Comparison of ENCODE assay signal across 8 mouse cellular contexts in the genomic region with DNA sequence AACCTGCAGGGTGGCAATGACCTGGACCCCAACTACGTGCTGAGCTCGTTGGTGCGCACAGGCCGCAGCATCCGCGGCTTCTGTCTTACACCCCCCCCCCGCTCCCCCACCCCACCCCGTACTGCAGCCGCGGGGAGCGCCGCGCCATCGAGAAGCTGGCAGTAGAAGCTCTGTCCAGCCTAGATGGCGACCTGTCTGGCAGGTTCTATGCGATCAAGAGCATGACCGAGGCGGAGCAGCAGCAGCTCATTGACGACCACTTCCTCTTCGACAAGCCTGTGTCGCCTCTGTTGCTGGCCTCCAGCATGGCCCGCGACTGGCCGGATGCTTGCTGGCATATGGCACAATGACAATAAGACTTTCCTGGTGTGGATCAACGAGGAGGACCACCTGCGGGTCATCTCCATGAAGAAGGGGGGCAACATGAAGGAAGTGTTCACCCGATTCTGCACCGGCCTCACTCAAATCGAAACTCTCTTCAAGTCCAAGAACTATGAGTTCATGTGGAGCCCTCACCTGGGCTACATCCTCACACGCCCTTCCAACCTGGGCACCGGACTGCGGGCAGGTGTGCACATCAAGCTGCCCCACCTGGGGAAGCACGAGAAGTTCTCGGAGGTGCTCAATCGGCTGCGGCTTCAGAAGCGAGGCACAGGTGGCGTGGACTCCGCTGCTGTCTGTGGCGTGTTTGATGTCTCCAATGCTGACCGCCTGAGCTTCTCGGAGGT. TPM values are rescaled to one million over a fixed set of nuclear protein-coding genes. Genes with fewer than 3 reads are reported as not detected.
DNase-seq lines count a peak whose midpoint lies in the region; ATAC-seq and TF ChIP-seq lines count a peak whose summit lies in the region.

No protein-coding gene starts in this region.

- WGBS in hindbrain, embryonic 16.5 days: 43% methylated on average over 32 of the region's 42 CpGs
- WGBS in lung, embryonic 15.5 days: 20% methylated on average over 36 of the region's 42 CpGs
- 42% methylated on average over 42 of the region's 42 CpGs for WGBS in olfactory bulb, adult 2 months

- no peak for TF ChIP-seq POLR2A in olfactory bulb, adult 2 months (IDR thresholded peaks at IDR 0.05; ENCODE audit: insufficient read depth, low read depth, low read length)

- no peaks in the 10 kb centered on the region; the same call in 1 of the 2 replicates for H3K27me3 ChIP-seq in hindbrain, embryonic 16.5 days (replicated peaks; ENCODE audit: control insufficient read depth, insufficient read depth, low read length)
- peaks cover 16% of the 10 kb centered on the region for H3K27me3 ChIP-seq in lung, embryonic 15.5 days

- no peak for TF ChIP-seq CTCF in olfactory bulb, adult 2 months (IDR thresholded peaks at IDR 0.05; ENCODE audit: insufficient read depth, low read depth, low read length)

- H3K9me3 ChIP-seq in hindbrain, embryonic 16.5 days (ENCODE audit: control insufficient read depth, low read length): no peaks in the 10 kb centered on the region; the same call in 1 of the 2 replicates
- H3K9me3 ChIP-seq in lung, embryonic 15.5 days: no peaks in the 10 kb centered on the region

- peak; percentile 83 for ATAC-seq in common myeloid progenitor, adult 5-6 weeks (replicated peaks; ENCODE audit: low read depth, poor library complexity, severe bottlenecking)
- 0 out of 2 replicates have a peak, but pooled peaks have one; percentile 37 for ATAC-seq in hindbrain, embryonic 16.5 days
- ATAC-seq in lung, embryonic 15.5 days (ENCODE audit: borderline replicate concordance, extremely low read depth, low FRiP score, low TSS enrichment): peak; percentile 52; the same call in 1 of the 2 replicates

- H3K4me3 ChIP-seq in hindbrain, embryonic 16.5 days (ENCODE audit: low read length): peak overlapping the region; percentile 27
- peak overlapping the region; percentile 40 for H3K4me3 ChIP-seq in lung, embryonic 15.5 days
- H3K4me3 ChIP-seq in olfactory bulb, adult 2 months (ENCODE audit: insufficient read depth, low read depth, low read length): peak overlapping the region; percentile 26

- peaks cover 3% of the 10 kb centered on the region; the same call in 1 of the 2 replicates for H3K4me1 ChIP-seq in hindbrain, embryonic 16.5 days (ENCODE audit: control insufficient read depth, insufficient read depth, low read depth, low read length)
- peaks cover 8% of the 10 kb centered on the region; the same call in 1 of the 2 replicates for H3K4me1 ChIP-seq in lung, embryonic 15.5 days
- H3K4me1 ChIP-seq in olfactory bulb, adult 2 months (ENCODE audit: control insufficient read depth, insufficient read depth, low read length): peaks cover 7% of the 10 kb centered on the region; the same call in 1 of the 2 replicates

- DNase-seq in cerebellum, postnatal 10 days: peak; percentile 14 to 19
- no peak for DNase-seq in cerebellum, adult 11 months
- no peak for DNase-seq in urinary bladder, postnatal 4 days (ENCODE audit: low spot score in 2 of 2)
- no peak for DNase-seq in layer of hippocampus, adult 18-20 months (ENCODE audit: low spot score in 2 of 2)

- peak overlapping the region; percentile 51 for H3K4me2 ChIP-seq in hindbrain, embryonic 16.5 days (ENCODE audit: low read length)
- peak overlapping the region; percentile 75 for H3K4me2 ChIP-seq in lung, embryonic 15.5 days

- H3K36me3 ChIP-seq in hindbrain, embryonic 16.5 days (ENCODE audit: control insufficient read depth, insufficient read depth, low read length): no peaks in the 10 kb centered on the region
- no peaks in the 10 kb centered on the region for H3K36me3 ChIP-seq in lung, embryonic 15.5 days

- no peak overlapping the region for H3K9ac ChIP-seq in hindbrain, embryonic 16.5 days (ENCODE audit: low read depth, low read length)
- peak overlapping the region; percentile 27; the same call in 1 of the 2 replicates for H3K9ac ChIP-seq in lung, embryonic 15.5 days

- no peak overlapping the region for H3K27ac ChIP-seq in hindbrain, embryonic 16.5 days (ENCODE audit: low read depth, low read length)
- H3K27ac ChIP-seq in lung, embryonic 15.5 days: no peak overlapping the region
- no peak overlapping the region for H3K27ac ChIP-seq in olfactory bulb, adult 2 months (ENCODE audit: insufficient read depth, low read depth, low read length)

RNA-seq across cellular contexts. Expression of gene Cd80, which starts 28.4 kb away (rescaled TPM):
- total RNA-seq in common myeloid progenitor, adult 5-6 weeks (2017): 0.27 TPM in 1 of 2 replicates, not detected in the other
- 0.30 and 0.60 TPM in 2 replicates for polyA plus RNA-seq in hindbrain, embryonic 16.5 days (2015; fragmentation: Nextera tagmentation; extraction: Ambion mirVana)
- polyA plus RNA-seq in lung, embryonic 15.5 days (2015; fragmentation: Nextera tagmentation; extraction: Ambion mirVana): 0.29 and 0.39 TPM in 2 replicates
- polyA plus RNA-seq in olfactory bulb, adult 2 months (2012; ENCODE audit: insufficient read depth, insufficient read length, low replicate concordance, missing spikeins): not detected in 2 replicates
- total RNA-seq in layer of hippocampus, adult 18-20 months (2021): under 1 TPM; 0.46 to 0.50 TPM

RNA-seq across cellular contexts. Expression of gene Adprh, which starts 31.2 kb away (rescaled TPM):
- total RNA-seq in common myeloid progenitor, adult 5-6 weeks (2017): 13.7 and 17.3 TPM in 2 replicates
- polyA plus RNA-seq in hindbrain, embryonic 16.5 days (2015; fragmentation: Nextera tagmentation; extraction: Ambion mirVana): 159 and 165 TPM in 2 replicates
- 91.7 and 93.7 TPM in 2 replicates for polyA plus RNA-seq in lung, embryonic 15.5 days (2015; fragmentation: Nextera tagmentation; extraction: Ambion mirVana)
- polyA plus RNA-seq in olfactory bulb, adult 2 months (2012; ENCODE audit: insufficient read depth, insufficient read length, low replicate concordance, missing spikeins): not detected in 2 replicates
- 10 to 100 TPM; 57.1 to 57.6 TPM for total RNA-seq in layer of hippocampus, adult 18-20 months (2021)

RNA-seq across cellular contexts. Expression of gene Timmdc1, which starts 38.7 kb away (rescaled TPM):
- total RNA-seq in common myeloid progenitor, adult 5-6 weeks (2017): 42.0 and 63.9 TPM in 2 replicates
- 28.0 and 32.8 TPM in 2 replicates for polyA plus RNA-seq in hindbrain, embryonic 16.5 days (2015; fragmentation: Nextera tagmentation; extraction: Ambion mirVana)
- 23.4 and 23.5 TPM in 2 replicates for polyA plus RNA-seq in lung, embryonic 15.5 days (2015; fragmentation: Nextera tagmentation; extraction: Ambion mirVana)
- not detected in 2 replicates for polyA plus RNA-seq in olfactory bulb, adult 2 months (2012; ENCODE audit: insufficient read depth, insufficient read length, low replicate concordance, missing spikeins)
- total RNA-seq in layer of hippocampus, adult 18-20 months (2021): 10 to 100 TPM; 29.1 to 29.5 TPM

RNA-seq across cellular contexts. Expression of gene Pla1a, which starts 50.8 kb away (rescaled TPM):
- not detected in 2 replicates for total RNA-seq in common myeloid progenitor, adult 5-6 weeks (2017)
- polyA plus RNA-seq in hindbrain, embryonic 16.5 days (2015; fragmentation: Nextera tagmentation; extraction: Ambion mirVana): 0.81 and 0.84 TPM in 2 replicates
- polyA plus RNA-seq in lung, embryonic 15.5 days (2015; fragmentation: Nextera tagmentation; extraction: Ambion mirVana): 0.66 and 0.74 TPM in 2 replicates
- polyA plus RNA-seq in olfactory bulb, adult 2 months (2012; ENCODE audit: insufficient read depth, insufficient read length, low replicate concordance, missing spikeins): not detected in 2 replicates
- total RNA-seq in layer of hippocampus, adult 18-20 months (2021): 1 to 10 TPM in 1 of 2 experiments, under 1 TPM in 1; 0.61 to 1.1 TPM

Comparison
In these comparisons a context has a peak if more than half of its experiments do, and no peak if none do; other contexts are left out.
1. DNase-seq: peak in cerebellum, postnatal 10 days (2 of 2); none in cerebellum, adult 11 months (single experiment), urinary bladder, postnatal 4 days (0 of 2) and layer of hippocampus, adult 18-20 months (0 of 2).
2. Peak in every context shown above with its lines, with median percentiles within 50 percentile points of each other: ATAC-seq and H3K4me3 ChIP-seq.